Mouse (Mus musculus): ENCODE results near the gene Hoxb9.

Hoxb9 gene

GRCm38 (mm10) chr11:96270996-96271540 is at the start of gene Hoxb9:
Gene Hoxb9, plus strand, starts transcription at chr11:96271457.
- no peak for DNase-seq (ENCODE audit: low spot score)

GRCm38 (mm10) chr11:96223813-96224212 is 47.4 kb upstream of the Hoxb9 start:
- no peak for DNase-seq (ENCODE audit: low spot score)

GRCm38 (mm10) chr11:96227676-96228075 is 43.6 kb upstream of the Hoxb9 start:
- no peak for DNase-seq (ENCODE audit: low spot score)

- no peak for DNase-seq (ENCODE audit: low spot score)
Measured at GRCm38 (mm10) chr11:96234906-96235305, 36.4 kb upstream of the Hoxb9 start.

GRCm38 (mm10) chr11:96240211-96240610 is 31.0 kb upstream of the Hoxb9 start:
- no peak for DNase-seq (ENCODE audit: low spot score)

GRCm38 (mm10) chr11:96250901-96251300 is 20.4 kb upstream of the Hoxb9 start:
- no peak for DNase-seq (ENCODE audit: low spot score)

- DNase-seq (ENCODE audit: low spot score) = no peak
Measured at GRCm38 (mm10) chr11:96251480-96252031, 19.7 kb upstream of the Hoxb9 start.

- no peak for DNase-seq (ENCODE audit: low spot score)
Measured at GRCm38 (mm10) chr11:96252541-96253120, 18.6 kb upstream of the Hoxb9 start.

- no peak for DNase-seq (ENCODE audit: low spot score)
Measured at GRCm38 (mm10) chr11:96254221-96254620, 17.0 kb upstream of the Hoxb9 start.

- DNase-seq (ENCODE audit: low spot score) = no peak
Measured at GRCm38 (mm10) chr11:96255111-96255995, 15.9 kb upstream of the Hoxb9 start.

- no peak for DNase-seq (ENCODE audit: low spot score)
Measured at GRCm38 (mm10) chr11:96255996-96256445, 15.2 kb upstream of the Hoxb9 start.

- DNase-seq (ENCODE audit: low spot score) = no peak
Measured at GRCm38 (mm10) chr11:96257141-96257540, 14.1 kb upstream of the Hoxb9 start.

- DNase-seq (ENCODE audit: low spot score) = no peak
Measured at GRCm38 (mm10) chr11:96259038-96259437, 12.2 kb upstream of the Hoxb9 start.

GRCm38 (mm10) chr11:96259511-96259910 is 11.7 kb upstream of the Hoxb9 start:
- DNase-seq (ENCODE audit: low spot score) = no peak

- DNase-seq (ENCODE audit: low spot score) = no peak
Measured at GRCm38 (mm10) chr11:96260310-96260970, 10.8 kb upstream of the Hoxb9 start.

- no peak for DNase-seq (ENCODE audit: low spot score)
Measured at GRCm38 (mm10) chr11:96261323-96261890, 9.8 kb upstream of the Hoxb9 start.

GRCm38 (mm10) chr11:96262262-96262830 is 8.9 kb upstream of the Hoxb9 start:
- DNase-seq (ENCODE audit: low spot score) = no peak

GRCm38 (mm10) chr11:96263636-96264389 is 7.4 kb upstream of the Hoxb9 start:
- no peak for DNase-seq (ENCODE audit: low spot score)

GRCm38 (mm10) chr11:96264390-96265020 is 6.8 kb upstream of the Hoxb9 start:
- no peak for DNase-seq (ENCODE audit: low spot score)

GRCm38 (mm10) chr11:96265954-96266353 is 5.3 kb upstream of the Hoxb9 start:
- no peak for DNase-seq (ENCODE audit: low spot score)

Data from left cerebral cortex, adult 11 months (tissue).